Mouse (Mus musculus) neural tube, embryonic 14.5 days (tissue): ENCODE data around the gene Msx1. TPM values are rescaled to one million over a fixed set of nuclear protein-coding genes. Genes with fewer than 3 reads are reported as not detected.

Experiments used
- ATAC-seq: fragments of 200-750 bp; cut with Nextera tagmentation; 2 replicates; pipeline ENCODE4 v1.8.0; 2017; ENCODE audit warnings: low read depth, mild to moderate bottlenecking, moderate TSS enrichment, moderate library complexity
- H3K27ac ChIP-seq: fragments of 300-500 bp; sonication (generic); 2 replicates; pipeline ENCODE4 v1.5.1; 2014; ENCODE audit warnings: low read depth, mild to moderate bottlenecking, control low read depth, low read length, moderate library complexity, mixed read lengths
- H3K27me3 ChIP-seq: fragments of 300-500 bp; sonication (generic); 2 replicates; pipeline ENCODE4 v1.6.1; 2014; ENCODE audit warnings: low read length; ENCODE audit not compliant: control insufficient read depth, insufficient read depth
- H3K36me3 ChIP-seq: fragments of 300-500 bp; sonication (generic); 2 replicates; pipeline ENCODE4 v1.6.1; 2014; ENCODE audit warnings: low read length, mixed read lengths; ENCODE audit not compliant: control insufficient read depth, insufficient read depth
- H3K4me1 ChIP-seq: fragments of 300-500 bp; sonication (generic); 2 replicates; pipeline ENCODE4 v1.6.1; 2014; ENCODE audit warnings: low read length; ENCODE audit not compliant: control insufficient read depth, insufficient read depth
- H3K4me2 ChIP-seq: fragments of 300-500 bp; sonication (generic); 2 replicates; pipeline ENCODE4 v1.6.1; 2014; ENCODE audit warnings: mild to moderate bottlenecking, low read depth, low read length, control low read depth
- H3K4me3 ChIP-seq: fragments of 300-500 bp; sonication (generic); 2 replicates; pipeline ENCODE4 v1.5.1; 2014; ENCODE audit warnings: low read depth, low read length, control low read depth, mixed read lengths
- H3K9ac ChIP-seq: fragments of 300-500 bp; sonication (generic); replicated peaks from 2 replicates; pipeline ENCODE4 v1.6.1; 2014; ENCODE audit warnings: low read depth, mild to moderate bottlenecking, control low read depth, low read length, mixed read lengths
- H3K9me3 ChIP-seq: fragments of 300-500 bp; sonication (generic); 2 replicates; pipeline ENCODE4 v1.6.1; 2016; ENCODE audit warnings: low read length; ENCODE audit not compliant: control insufficient read depth
- WGBS: fragments of 180-500 bp; shearing (Covaris S2); extraction: QIAGEN DNeasy Blood & Tissue Kit; methylation state at CpG from one replicate; pipeline ENCODE4 v1.1.7; 2014; 5-methylcytosine and 5-hydroxymethylcytosine counted together
- polyA plus RNA-seq: library from polyadenylated mRNA; unstranded; fragments of >200 nt; fragmentation: Nextera tagmentation; extraction: Ambion mirVana; gene quantifications from 2 replicates; pipeline ENCODE4 v1.2.1, GENCODE M21; 2014

The Msx1 gene
- polyA plus RNA-seq, 1 experiment from 2014 or later: 11.8 TPM

DNA sequence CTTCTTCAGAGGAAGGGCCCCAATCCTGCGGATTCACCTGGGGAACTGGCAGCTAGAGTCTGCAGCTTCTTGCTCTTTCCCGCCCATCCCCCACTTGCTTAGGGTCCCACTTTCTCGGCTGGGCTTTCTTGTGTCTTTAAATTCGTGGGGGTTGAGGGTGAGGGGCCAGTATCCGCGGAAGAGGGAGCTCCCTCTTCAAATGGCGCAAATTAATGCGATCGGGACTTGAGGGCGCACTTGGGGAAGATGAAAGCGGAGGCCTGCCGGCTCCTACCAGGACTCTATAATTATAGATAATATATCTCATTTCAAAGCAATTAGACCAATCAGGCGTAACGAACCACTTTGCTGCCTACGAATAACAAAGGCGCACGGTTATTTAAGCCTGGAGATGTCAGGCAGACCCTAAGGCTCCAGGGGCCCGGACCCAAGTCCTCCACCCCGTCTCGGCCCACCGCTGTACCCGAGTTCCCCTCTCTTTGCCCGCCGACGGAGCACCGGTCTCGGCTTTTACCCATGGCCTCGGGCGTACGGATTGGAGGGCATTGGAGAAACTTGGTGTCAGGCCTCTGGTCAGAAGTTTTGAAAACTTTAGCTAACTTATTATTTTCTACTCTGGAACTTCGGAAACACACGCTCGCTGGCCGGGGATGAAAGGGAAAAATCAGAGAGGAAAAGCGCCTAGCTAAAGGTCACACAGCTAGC, 4.4 kb upstream of the Msx1 start:
- WGBS: 1% methylated on average over 35 of the region's 35 CpGs
- no peak overlapping the region for H3K27ac ChIP-seq
- H3K36me3 ChIP-seq: no peaks in the 10 kb centered on the region
- no peaks in the 10 kb centered on the region for H3K9me3 ChIP-seq
- H3K4me1 ChIP-seq: peaks cover 10% of the 10 kb centered on the region; the same call in 1 of the 2 replicates
- H3K9ac ChIP-seq: no peak overlapping the region
- no peak for ATAC-seq
- H3K27me3 ChIP-seq: peaks cover 65% of the 10 kb centered on the region
- no peak overlapping the region for H3K4me3 ChIP-seq
- no peak overlapping the region for H3K4me2 ChIP-seq

DNA sequence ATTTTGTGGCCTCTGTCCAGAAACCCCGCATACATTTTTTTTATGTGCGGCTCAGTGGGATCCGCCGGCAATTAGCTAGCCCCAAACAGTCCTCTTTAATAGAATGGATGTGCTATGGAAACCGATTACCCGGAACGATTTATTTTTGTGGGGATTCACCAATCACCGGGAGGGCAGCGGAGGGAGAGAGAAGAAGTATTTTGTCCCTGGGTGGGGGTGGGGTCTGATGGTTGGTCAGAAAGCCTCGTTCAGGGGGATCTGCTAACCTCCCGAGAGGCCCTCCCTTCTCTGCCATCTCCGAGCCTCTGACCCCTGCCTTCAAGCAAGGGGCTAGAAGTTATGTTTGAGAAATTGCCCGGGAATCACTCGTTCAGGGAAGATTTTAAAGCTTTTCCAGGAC, 3.6 kb upstream of the Msx1 start:
- H3K9ac ChIP-seq: no peak overlapping the region
- H3K27me3 ChIP-seq: peaks cover 58% of the 10 kb centered on the region
- no peaks in the 10 kb centered on the region for H3K9me3 ChIP-seq
- no peak overlapping the region for H3K4me2 ChIP-seq
- no peak overlapping the region for H3K4me3 ChIP-seq
- no peaks in the 10 kb centered on the region for H3K36me3 ChIP-seq
- WGBS: 2% methylated on average over 14 of the region's 14 CpGs
- ATAC-seq: no peak
- no peak overlapping the region for H3K27ac ChIP-seq
- peaks cover 10% of the 10 kb centered on the region; the same call in 1 of the 2 replicates for H3K4me1 ChIP-seq

DNA sequence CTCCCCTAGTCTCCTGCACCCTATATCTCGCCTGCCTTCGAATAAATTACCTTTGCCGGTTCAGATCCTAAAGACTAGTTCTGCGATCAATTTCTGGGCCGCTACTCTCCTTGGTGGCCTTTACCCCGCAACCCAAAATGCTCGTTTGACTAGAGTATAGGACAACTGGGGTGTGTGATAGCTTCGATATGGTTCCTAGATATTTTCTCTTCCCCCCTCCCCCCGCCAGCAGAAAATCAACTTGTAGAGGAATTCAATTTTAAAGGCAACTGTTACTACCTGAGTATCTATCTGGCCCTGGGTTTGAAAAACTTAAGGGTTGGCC, 3.2 kb upstream of the Msx1 start:
- Histone ChIP-seq H3K4me3 (no peak overlapping the region), H3K36me3 (no peaks in the 10 kb centered on the region), H3K9me3 (no peaks in the 10 kb centered on the region), H3K4me2 (no peak overlapping the region), H3K4me1 (peaks cover 10% of the 10 kb centered on the region; the same call in 1 of the 2 replicates), H3K27me3 (peaks cover 56% of the 10 kb centered on the region), H3K9ac (no peak overlapping the region), H3K27ac (no peak overlapping the region)
- ATAC-seq: no peak
- 0% methylated on average over 9 of the region's 9 CpGs for WGBS

DNA sequence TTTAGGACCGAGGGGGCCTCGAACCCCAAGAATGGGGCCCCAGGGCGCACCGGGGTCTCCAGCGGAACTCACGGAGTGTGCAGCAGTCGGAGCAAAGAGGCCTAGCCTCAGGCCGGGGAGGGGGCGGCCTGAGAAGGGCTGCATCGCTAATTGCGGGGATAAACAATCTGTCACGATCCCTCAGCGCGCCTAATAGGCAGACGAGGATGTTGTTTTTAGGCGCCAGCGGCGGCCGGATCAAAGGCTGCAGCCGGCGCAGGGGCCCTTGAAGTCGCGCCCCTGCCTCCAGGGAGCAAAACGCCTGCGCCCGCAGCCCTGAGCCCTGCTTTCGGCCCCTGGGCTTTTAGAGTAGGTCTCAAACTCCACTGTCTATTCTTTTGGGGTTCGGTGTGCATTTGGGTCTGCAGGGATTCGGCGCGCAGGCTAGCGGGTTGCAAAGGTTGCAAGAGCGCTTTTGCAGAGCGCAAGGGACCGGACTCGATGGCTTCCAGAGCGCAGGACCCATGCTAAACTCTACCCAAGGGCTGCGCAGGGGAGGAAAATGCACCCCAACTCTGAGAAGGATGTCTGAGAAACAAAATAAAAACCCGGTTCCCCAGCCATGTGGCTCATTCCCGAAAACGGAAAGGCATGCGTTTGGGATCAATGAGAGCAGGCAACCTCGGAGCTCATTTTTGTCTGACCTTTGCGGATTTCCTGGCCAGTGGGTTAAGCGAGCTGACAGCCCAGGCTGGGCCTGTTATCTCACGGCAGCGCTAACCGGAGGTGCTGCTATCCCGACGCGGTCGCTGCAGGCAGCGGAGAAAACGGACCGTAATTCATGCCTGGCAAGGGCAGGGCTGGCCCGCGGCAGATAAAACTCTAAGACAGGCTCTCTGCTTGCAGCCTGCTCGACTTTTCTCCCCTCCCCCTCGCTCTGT, 2.6 kb upstream of the Msx1 start:
- H3K4me2 ChIP-seq: 0 out of 2 replicates have a peak overlapping the region, but pooled peaks have one; percentile 16
- no peaks in the 10 kb centered on the region for H3K36me3 ChIP-seq
- peaks cover 55% of the 10 kb centered on the region for H3K27me3 ChIP-seq
- no peak overlapping the region for H3K9ac ChIP-seq
- under 1% methylated on average over 59 of the region's 59 CpGs for WGBS
- ATAC-seq: no peak
- no peak overlapping the region for H3K4me3 ChIP-seq
- no peaks in the 10 kb centered on the region for H3K9me3 ChIP-seq
- peaks cover 10% of the 10 kb centered on the region; the same call in 1 of the 2 replicates for H3K4me1 ChIP-seq
- H3K27ac ChIP-seq: no peak overlapping the region

- Histone ChIP-seq H3K9ac (no peak overlapping the region), H3K9me3 (no peaks in the 10 kb centered on the region), H3K36me3 (no peaks in the 10 kb centered on the region), H3K4me2 (no peak overlapping the region), H3K4me3 (no peak overlapping the region), H3K27me3 (peaks cover 53% of the 10 kb centered on the region), H3K27ac (no peak overlapping the region), H3K4me1 (peaks cover 10% of the 10 kb centered on the region; the same call in 1 of the 2 replicates)
- under 1% methylated on average over 37 of the region's 37 CpGs for WGBS
- no peak for ATAC-seq
Observed at GRCm38 (mm10) chr5:37825611-37826445, 1.4 kb upstream of the Msx1 start.

DNA sequence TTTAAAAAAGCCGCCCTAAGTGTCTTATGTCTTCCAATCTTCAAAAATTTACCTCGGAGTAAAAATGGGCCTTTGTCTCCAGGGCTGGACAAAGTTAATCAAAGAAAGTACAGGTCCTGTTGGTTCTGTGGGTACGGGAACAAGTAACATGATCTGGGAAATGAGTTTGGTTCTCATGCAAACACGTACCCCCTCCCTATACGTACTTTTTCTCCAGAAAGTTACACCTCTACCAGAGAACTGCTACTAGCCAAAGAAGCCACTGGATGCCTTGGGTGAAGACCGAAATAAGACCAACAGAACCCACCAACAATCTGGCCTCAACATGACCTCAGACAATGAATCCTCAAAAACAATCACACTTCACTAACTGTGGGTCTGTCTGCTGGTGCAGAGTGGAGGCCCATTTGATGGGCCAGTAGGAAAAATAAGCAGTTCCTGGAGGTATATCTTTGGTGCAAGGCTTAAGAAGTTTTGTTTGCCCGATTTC, 773 bp upstream of the Msx1 start:
- WGBS: 7% methylated on average over 7 of the region's 7 CpGs
- Histone ChIP-seq H3K27me3 (peaks cover 54% of the 10 kb centered on the region), H3K27ac (no peak overlapping the region), H3K9ac (no peak overlapping the region), H3K4me1 (peaks cover 10% of the 10 kb centered on the region; the same call in 1 of the 2 replicates), H3K36me3 (no peaks in the 10 kb centered on the region), H3K9me3 (no peaks in the 10 kb centered on the region), H3K4me2 (no peak overlapping the region), H3K4me3 (no peak overlapping the region)
- ATAC-seq: no peak

- peak; percentile 32; the same call in 1 of the 2 replicates for ATAC-seq
- Histone ChIP-seq H3K9me3 (no peaks in the 10 kb centered on the region), H3K4me3 (peak overlapping the region; percentile 31), H3K4me2 (peak overlapping the region; percentile 55), H3K4me1 (peaks cover 10% of the 10 kb centered on the region; the same call in 1 of the 2 replicates), H3K27ac (no peak overlapping the region), H3K9ac (peak overlapping the region; percentile 37), H3K36me3 (no peaks in the 10 kb centered on the region), H3K27me3 (peaks cover 59% of the 10 kb centered on the region)
- 1% methylated on average over 57 of the region's 58 CpGs for WGBS
Observed at GRCm38 (mm10) chr5:37823721-37824460, 492 bp downstream of the Msx1 start.
